Mouse (Mus musculus): ENCODE measurements around the gene Cisd1. TPM values are rescaled to one million over a fixed set of nuclear protein-coding genes. Genes with fewer than 3 reads are reported as not detected.

The Cisd1 gene
- polyA plus RNA-seq (2012; rRNA removed) = 66.3 and 94.4 TPM in 2 replicates

GRCm38 (mm10) chr10:71344579-71345143 is at the start of gene Cisd1:
Gene Cisd1, minus strand, starts transcription at chr10:71344954.

GRCm38 (mm10) chr10:71347509-71347949 is 2.8 kb upstream of the Cisd1 start, which contains the start of gene Ipmk:
Gene Ipmk, plus strand, starts transcription at chr10:71347763.

GRCm38 (mm10) chr10:71285126-71285580 is 59.6 kb downstream of the Cisd1 start, which contains the start of gene Ube2d1:
Gene Ube2d1, minus strand, starts transcription at chr10:71285262.

Other genes starting within 250 kb of the Cisd1 start
- 1.9 and 3.2 TPM in 2 replicates for gene Bicc1, start 185.3 kb downstream of the Cisd1 start, polyA plus RNA-seq (2012; rRNA removed)
- gene Tfam, start 106.7 kb downstream of the Cisd1 start, polyA plus RNA-seq (2012; rRNA removed) = 2.0 and 2.1 TPM in 2 replicates
- gene Ube2d1, start 59.7 kb downstream of the Cisd1 start, polyA plus RNA-seq (2012; rRNA removed) = 6.2 and 6.4 TPM in 2 replicates
- gene Ipmk, start 2.8 kb upstream of the Cisd1 start, polyA plus RNA-seq (2012; rRNA removed) = 3.6 and 5.2 TPM in 2 replicates